Mouse (Mus musculus) gastrocnemius, adult 8-10 months (tissue): ENCODE results near the gene Lrrc4c. TPM values are rescaled to one million over a fixed set of nuclear protein-coding genes. Genes with fewer than 3 reads are reported as not detected.

Source experiments
- DNase-seq, 2 experiments: peaks; one replicate each; pipeline ENCODE4 v3.0.0; 2022; ENCODE audit warnings: low spot score in 2 of 2
- microRNA-seq: library from miRNA; unstranded; fragments of <30 nt; microRNA quantifications from one replicate; pipeline ENCODE4 v1.2.0, GENCODE M21; 2022
- total RNA-seq, 4 experiments: library from RNA; stranded (reverse); gene quantifications; 2 replicates each; pipeline ENCODE4 v1.2.4; 2022

Gene Lrrc4c
- total RNA-seq, 4 experiments from 2014 or later, result 0.07 to 0.24 (median 0.15) TPM

- no peak for DNase-seq
These were observed 1286.8 kb downstream of the Lrrc4c start for GRCm38 (mm10) chr2:97604688-97605215.

GRCm38 (mm10) chr2:97609436-97609835, 1291.5 kb downstream of the Lrrc4c start:
- no peak for DNase-seq

- no peak for DNase-seq
These were observed 1292.6 kb downstream of the Lrrc4c start for GRCm38 (mm10) chr2:97610566-97610965.

- no peak for DNase-seq
These were observed 1296.8 kb downstream of the Lrrc4c start for GRCm38 (mm10) chr2:97614724-97615123.

GRCm38 (mm10) chr2:97618589-97618988, 1300.6 kb downstream of the Lrrc4c start:
- no peak for DNase-seq

GRCm38 (mm10) chr2:97639941-97640340, 1322.0 kb downstream of the Lrrc4c start:
- DNase-seq, result no peak

- DNase-seq, result no peak
These were observed 1323.7 kb downstream of the Lrrc4c start for GRCm38 (mm10) chr2:97641661-97642060.

- DNase-seq, result no peak
These were observed 1334.7 kb downstream of the Lrrc4c start for GRCm38 (mm10) chr2:97652711-97653110.

Small RNA genes lying within 50 kb of the gene (microRNA-seq; reads per million reads assigned to microRNA genes)
- gene Gm44320, result not detected
